Mouse (Mus musculus) forebrain, postnatal 0 days (tissue): Measurements from ENCODE around the gene Gng2. TPM values are rescaled to one million over a fixed set of nuclear protein-coding genes. Genes with fewer than 3 reads are reported as not detected.

ENCODE experiments used
- ATAC-seq: fragments of 200-750 bp; cut with Nextera tagmentation; 2 replicates; pipeline ENCODE4 v1.8.0; 2017; ENCODE audit warnings: mild to moderate bottlenecking, moderate library complexity
- DNase-seq: peaks from one replicate; pipeline ENCODE4 v3.0.0-alpha.2; 2015
- H3K27ac ChIP-seq: fragments of 300-500 bp; sonication (generic); 2 replicates; pipeline ENCODE4 v1.5.1; 2014; ENCODE audit warnings: low read depth, mild to moderate bottlenecking, antibody characterized with exemption, low read length, moderate library complexity, mixed read lengths
- H3K27me3 ChIP-seq: fragments of 300-500 bp; sonication (generic); 2 replicates; pipeline ENCODE4 v1.6.1; 2014; ENCODE audit warnings: mild to moderate bottlenecking, low read length, mixed read lengths; ENCODE audit not compliant: insufficient read depth
- H3K36me3 ChIP-seq: fragments of 300-500 bp; sonication (generic); 2 replicates; pipeline ENCODE4 v1.6.1; 2014; ENCODE audit warnings: mild to moderate bottlenecking, moderate library complexity; ENCODE audit not compliant: insufficient read depth
- H3K4me1 ChIP-seq: fragments of 300-500 bp; sonication (generic); 2 replicates; pipeline ENCODE4 v1.6.1; 2014; ENCODE audit warnings: antibody characterized with exemption; ENCODE audit not compliant: insufficient read depth
- H3K4me2 ChIP-seq: fragments of 300-500 bp; sonication (generic); 2 replicates; pipeline ENCODE4 v1.6.1; 2014; ENCODE audit warnings: low read depth, mild to moderate bottlenecking, moderate library complexity
- H3K4me3 ChIP-seq: fragments of 300-500 bp; sonication (generic); 2 replicates; pipeline ENCODE4 v1.5.1; 2014; ENCODE audit warnings: low read depth, low read length, mixed read lengths
- H3K9ac ChIP-seq: fragments of 300-500 bp; sonication (generic); 2 replicates; pipeline ENCODE4 v1.6.1; 2014; ENCODE audit warnings: mild to moderate bottlenecking
- H3K9me3 ChIP-seq: fragments of 300-500 bp; sonication (generic); 2 replicates; pipeline ENCODE4 v1.6.1; 2016; ENCODE audit warnings: low read length
- CTCF ChIP-seq: sonication (generic); IDR thresholded peaks from 2 replicates; pipeline ENCODE4 v1.5.1; 2016; ENCODE audit warnings: antibody characterized with exemption, control low read depth, low read depth
- WGBS: fragments of 180-500 bp; shearing (Covaris S2); extraction: QIAGEN DNeasy Blood & Tissue Kit; methylation state at CpG from one replicate; pipeline ENCODE4 v1.1.7; 2014; 5-methylcytosine and 5-hydroxymethylcytosine counted together
- polyA plus RNA-seq: library from polyadenylated mRNA; unstranded; fragments of >200 nt; fragmentation: Nextera tagmentation; extraction: Ambion mirVana; gene quantifications from 2 replicates; pipeline ENCODE4 v1.2.1, GENCODE M21; 2015
- total RNA-seq: library from RNA; depleted of rRNA; stranded (reverse); fragments of >200 nt; gene quantifications from 2 replicates; pipeline ENCODE4 v1.2.3, GENCODE M21; 2014

Gng2 gene
- total and polyA plus RNA-seq, 2 experiments from 2014 or later = 462 to 546 TPM

- no peaks in the 10 kb centered on the region for H3K9me3 ChIP-seq
- no peaks in the 10 kb centered on the region for H3K4me1 ChIP-seq
- no peak overlapping the region for H3K9ac ChIP-seq
- no peak overlapping the region for H3K4me2 ChIP-seq
- H3K27ac ChIP-seq = no peak overlapping the region
- DNase-seq (no peak), ATAC-seq (no peak)
- H3K36me3 ChIP-seq = no peaks in the 10 kb centered on the region
- 0 out of 2 replicates have a peak, but pooled peaks have one; percentile 6 for TF ChIP-seq CTCF
- H3K4me3 ChIP-seq = no peak overlapping the region
- no peaks in the 10 kb centered on the region for H3K27me3 ChIP-seq
Observed at GRCm38 (mm10) chr14:20004777-20005289, 27.4 kb upstream of the Gng2 start.

GRCm38 (mm10) chr14:19996853-19997252 lies 19.4 kb upstream of the Gng2 start:
- Histone ChIP-seq H3K27ac (no peak overlapping the region), H3K9me3 (no peaks in the 10 kb centered on the region), H3K4me2 (no peak overlapping the region), H3K4me3 (no peak overlapping the region), H3K9ac (no peak overlapping the region), H3K36me3 (no peaks in the 10 kb centered on the region), H3K4me1 (no peaks in the 10 kb centered on the region), H3K27me3 (no peaks in the 10 kb centered on the region)
- ATAC-seq = no peak
- no peak for DNase-seq
- TF ChIP-seq CTCF = no peak
- WGBS = 61% methylated on average over 5 of the region's 5 CpGs

GRCm38 (mm10) chr14:19995943-19996342 lies 18.5 kb upstream of the Gng2 start:
- H3K27me3 ChIP-seq = no peaks in the 10 kb centered on the region
- WGBS = 91% methylated on average over 4 of the region's 4 CpGs
- no peak overlapping the region for H3K4me3 ChIP-seq
- no peak overlapping the region for H3K27ac ChIP-seq
- no peaks in the 10 kb centered on the region for H3K9me3 ChIP-seq
- TF ChIP-seq CTCF = no peak
- ATAC-seq (no peak), DNase-seq (no peak)
- H3K9ac ChIP-seq = no peak overlapping the region
- no peak overlapping the region for H3K4me2 ChIP-seq
- no peaks in the 10 kb centered on the region for H3K4me1 ChIP-seq
- no peaks in the 10 kb centered on the region for H3K36me3 ChIP-seq

DNA sequence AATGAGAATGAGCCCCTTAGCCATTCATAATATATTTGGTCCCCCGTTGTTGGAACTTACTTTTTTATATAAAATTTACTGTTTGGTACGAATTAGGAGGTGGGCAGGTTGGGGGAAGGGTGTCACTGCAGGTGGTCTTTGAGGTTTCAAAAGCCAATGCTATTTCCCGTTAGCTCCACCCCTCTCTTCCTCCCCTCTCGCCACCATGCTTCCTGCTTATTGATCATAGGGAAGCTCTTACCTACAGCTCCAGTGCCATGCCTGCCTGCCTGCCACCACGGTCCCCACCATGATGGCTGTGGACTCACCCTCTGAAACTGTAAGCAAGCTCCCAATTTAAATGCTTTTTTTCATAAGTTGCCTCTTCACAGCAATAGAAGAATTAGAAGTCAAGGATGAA lies 16.6 kb upstream of the Gng2 start:
- WGBS = 82% methylated on average over 5 of the region's 5 CpGs
- no peak overlapping the region for H3K9ac ChIP-seq

GRCm38 (mm10) chr14:19993570-19993883 lies 16.1 kb upstream of the Gng2 start:
- WGBS = 91% methylated on average over 3 of the region's 3 CpGs
- Histone ChIP-seq H3K4me2 (no peak overlapping the region), H3K9ac (no peak overlapping the region), H3K9me3 (no peaks in the 10 kb centered on the region), H3K4me1 (no peaks in the 10 kb centered on the region), H3K4me3 (no peak overlapping the region), H3K36me3 (no peaks in the 10 kb centered on the region), H3K27ac (no peak overlapping the region), H3K27me3 (no peaks in the 10 kb centered on the region)
- no peak for TF ChIP-seq CTCF
- ATAC-seq (no peak), DNase-seq (no peak)

More for the DNA sequence above, 16.6 kb upstream of the Gng2 start:
- Histone ChIP-seq H3K27me3 (no peaks in the 10 kb centered on the region), H3K36me3 (no peaks in the 10 kb centered on the region), H3K9me3 (no peaks in the 10 kb centered on the region), H3K4me2 (no peak overlapping the region), H3K4me3 (no peak overlapping the region), H3K27ac (no peak overlapping the region), H3K4me1 (no peaks in the 10 kb centered on the region)
- no peak for DNase-seq
- no peak for ATAC-seq
- no peak for TF ChIP-seq CTCF

- no peak for ATAC-seq
- Histone ChIP-seq H3K4me2 (no peak overlapping the region), H3K9me3 (no peaks in the 10 kb centered on the region), H3K36me3 (no peaks in the 10 kb centered on the region), H3K27ac (no peak overlapping the region), H3K4me1 (no peaks in the 10 kb centered on the region), H3K4me3 (no peak overlapping the region), H3K27me3 (no peaks in the 10 kb centered on the region), H3K9ac (no peak overlapping the region)
- WGBS = 92% methylated on average over 8 of the region's 8 CpGs
- no peak for DNase-seq
- TF ChIP-seq CTCF = no peak
Observed at GRCm38 (mm10) chr14:19992873-19993569, 15.6 kb upstream of the Gng2 start.

DNA sequence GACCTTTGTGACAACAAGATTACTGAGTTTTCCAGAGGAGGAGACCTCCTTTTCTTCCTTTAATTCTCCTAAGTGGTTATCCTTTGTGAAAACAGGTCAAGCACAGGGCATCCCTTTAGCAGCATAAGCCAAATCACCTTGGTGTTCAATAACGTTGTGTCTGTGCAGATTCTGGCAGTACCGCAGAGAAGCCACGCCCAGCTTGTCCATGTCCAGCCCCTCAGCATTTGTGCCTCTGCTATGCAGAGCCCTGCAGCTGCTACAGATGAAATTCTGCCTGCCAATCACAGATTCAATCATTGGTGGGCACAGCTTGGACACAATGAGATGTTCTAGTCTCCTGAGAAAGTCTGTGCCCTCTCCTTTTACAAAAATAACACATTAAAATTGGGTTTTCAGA lies 14.4 kb upstream of the Gng2 start:
- WGBS = 23% methylated on average over 3 of the region's 3 CpGs
- Histone ChIP-seq H3K36me3 (no peaks in the 10 kb centered on the region), H3K9ac (no peak overlapping the region), H3K4me3 (no peak overlapping the region), H3K4me1 (no peaks in the 10 kb centered on the region), H3K4me2 (no peak overlapping the region), H3K9me3 (no peaks in the 10 kb centered on the region), H3K27ac (peak overlapping the region; percentile 2; the same call in 1 of the 2 replicates), H3K27me3 (no peaks in the 10 kb centered on the region)
- ATAC-seq = no peak
- TF ChIP-seq CTCF = no peak
- no peak for DNase-seq
